In the genomic region with DNA sequence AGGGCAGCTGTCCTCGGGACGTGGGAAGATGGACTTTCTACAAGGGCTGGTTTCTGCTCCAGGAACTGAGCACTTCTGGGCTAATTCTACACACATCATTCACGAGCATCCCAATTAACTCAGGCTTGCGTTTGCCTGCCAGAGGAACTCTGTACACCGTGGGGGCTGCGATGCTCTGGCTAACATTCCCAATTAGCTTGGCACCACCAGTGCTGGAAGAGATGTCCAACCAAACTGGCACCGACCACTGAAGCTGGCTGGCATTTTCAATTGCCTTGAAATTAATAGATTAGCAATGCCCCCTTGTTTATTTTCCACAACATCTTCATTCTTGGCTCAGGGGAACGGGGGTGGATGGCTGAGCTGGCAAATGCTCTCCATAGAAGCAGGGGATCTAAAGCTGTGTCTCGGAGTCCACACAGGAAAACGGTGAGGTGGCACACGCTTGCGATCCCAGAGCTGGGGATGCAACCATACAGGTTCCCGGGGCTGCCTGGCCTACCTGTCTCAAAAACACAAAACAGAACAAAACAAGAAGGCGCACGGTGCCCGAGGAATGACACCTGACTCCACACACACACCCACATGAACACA, we compare ENCODE assay signal across 11 mouse cellular contexts.
A peak's percentile ranks its signal among the peaks of the same experiment; 100 is the strongest.
DNase-seq lines count a peak whose midpoint lies in the region; ATAC-seq and TF ChIP-seq lines count a peak whose summit lies in the region.
"Had no signal": no experiment of that assay in that cellular context is flagged by ENCODE, and none has a peak within 500 bp of the region (broad histone marks: within the 10 kb centered on the region; RNA-seq: fewer than 3 reads in every experiment).

No protein-coding gene starts in this region.

- H3K27me3 ChIP-seq in lung, embryonic 15.5 days: no peaks in the 10 kb centered on the region
- H3K27me3 ChIP-seq in forebrain, embryonic 16.5 days (replicated peaks; ENCODE audit: control insufficient read depth, insufficient read depth, low read length): no peaks in the 10 kb centered on the region
- H3K27me3 ChIP-seq: limb, embryonic 12.5 days; stomach, embryonic 15.5 days had no signal

- no peaks in the 10 kb centered on the region for H3K4me1 ChIP-seq in lung, embryonic 15.5 days
- no peaks in the 10 kb centered on the region; the same call in 1 of the 2 replicates for H3K4me1 ChIP-seq in lung, adult 2 months (ENCODE audit: control insufficient read depth, insufficient read depth, low read length)
- H3K4me1 ChIP-seq in forebrain, embryonic 16.5 days (replicated peaks; ENCODE audit: control insufficient read depth, insufficient read depth, low read length): peaks cover 11% of the 10 kb centered on the region
- H3K4me1 ChIP-seq: stomach, embryonic 15.5 days had no signal

- no peaks in the 10 kb centered on the region for H3K9me3 ChIP-seq in lung, embryonic 15.5 days
- no peaks in the 10 kb centered on the region for H3K9me3 ChIP-seq in forebrain, embryonic 16.5 days (ENCODE audit: control insufficient read depth, low read length)
- H3K9me3 ChIP-seq: stomach, embryonic 15.5 days had no signal

- no peak overlapping the region for H3K4me3 ChIP-seq in lung, embryonic 15.5 days
- H3K4me3 ChIP-seq in lung, adult 2 months (replicated peaks; ENCODE audit: extremely low read depth, low read depth, low read length): no peak overlapping the region
- no peak overlapping the region for H3K4me3 ChIP-seq in forebrain, embryonic 16.5 days (replicated peaks; ENCODE audit: low read length)
- H3K4me3 ChIP-seq: limb, embryonic 12.5 days; stomach, embryonic 15.5 days had no signal

- no peak for TF ChIP-seq POLR2A in lung, adult 2 months (IDR thresholded peaks at IDR 0.05; ENCODE audit: borderline replicate concordance, extremely low read depth, low read depth, low read length)

- WGBS in lung, embryonic 15.5 days: 83% methylated on average over 16 of the region's 16 CpGs
- 85% methylated on average over 16 of the region's 16 CpGs for WGBS in lung, adult 2 months
- 45% methylated on average over 16 of the region's 16 CpGs for WGBS in forebrain, embryonic 16.5 days

- peak; percentile 88 for DNase-seq in heart, adult 11 months
- no peak for DNase-seq in heart, postnatal 4 days
- DNase-seq in lung, adult 2 months: no peak
- DNase-seq in layer of hippocampus, postnatal 14 days (ENCODE audit: low spot score in 2 of 2): peak; percentile 53 to 89
- DNase-seq: lung, postnatal 10 days had no signal

- H3K27ac ChIP-seq in lung, embryonic 15.5 days: peak overlapping the region; percentile 69; the same call in 1 of the 2 replicates
- H3K27ac ChIP-seq in forebrain, embryonic 16.5 days (ENCODE audit: low read length): no peak overlapping the region
- H3K27ac ChIP-seq: limb, embryonic 12.5 days; stomach, embryonic 15.5 days had no signal

- H3K36me3 ChIP-seq in lung, embryonic 15.5 days: peaks cover 40% of the 10 kb centered on the region
- H3K36me3 ChIP-seq in forebrain, embryonic 16.5 days (ENCODE audit: control insufficient read depth, insufficient read depth): no peaks in the 10 kb centered on the region

- H3K9ac ChIP-seq in lung, embryonic 15.5 days: no peak overlapping the region
- H3K9ac ChIP-seq in forebrain, embryonic 16.5 days (replicated peaks; ENCODE audit: low read depth, low read length): no peak overlapping the region
- H3K9ac ChIP-seq: limb, embryonic 12.5 days; stomach, embryonic 15.5 days had no signal

- ATAC-seq in lung, embryonic 15.5 days (ENCODE audit: borderline replicate concordance, extremely low read depth, low FRiP score, low TSS enrichment): no peak
- peak; percentile 91 for ATAC-seq in forebrain, embryonic 16.5 days
- no peak for ATAC-seq in monocyte, adult 5-6 weeks (replicated peaks; ENCODE audit: insufficient number of reproducible peaks, low FRiP score, low TSS enrichment, poor library complexity, severe bottlenecking)
- ATAC-seq in erythroblast, adult 5-6 weeks (replicated peaks; ENCODE audit: low FRiP score, poor library complexity, severe bottlenecking): no peak

- no peak for TF ChIP-seq CTCF in lung, adult 2 months (IDR thresholded peaks at IDR 0.05; ENCODE audit: insufficient read depth, low read length)

- H3K4me2 ChIP-seq in lung, embryonic 15.5 days: no peak overlapping the region
- peak overlapping the region; percentile 12; the same call in 1 of the 2 replicates for H3K4me2 ChIP-seq in forebrain, embryonic 16.5 days (ENCODE audit: low read length)
- H3K4me2 ChIP-seq: limb, embryonic 12.5 days; stomach, embryonic 15.5 days had no signal

Comparison
In these comparisons a context has a peak if more than half of its experiments do, and no peak if none do; other contexts are left out.
1. DNase-seq: peak in heart, adult 11 months (single experiment) and layer of hippocampus, postnatal 14 days (2 of 2); none in heart, postnatal 4 days (single experiment) and lung, adult 2 months (single experiment).